Mouse (Mus musculus) forebrain, embryonic 11.5 days (tissue): ENCODE results near the gene Nck2. TPM values are rescaled to one million over a fixed set of nuclear protein-coding genes. Genes with fewer than 3 reads are reported as not detected.

ENCODE experiments used
- ATAC-seq: fragments of 200-750 bp; cut with Nextera tagmentation; replicated peaks from 2 replicates; pipeline ENCODE4 v1.8.0; 2017; ENCODE audit warnings: moderate TSS enrichment; ENCODE audit not compliant: low FRiP score
- DNase-seq: peaks from one replicate; pipeline ENCODE4 v3.0.0-alpha.2; 2017; ENCODE audit warnings: low spot score
- H3K27ac ChIP-seq: fragments of 300-500 bp; sonication (generic); 2 replicates; pipeline ENCODE4 v1.5.1; 2014; ENCODE audit warnings: low read depth, low read length
- H3K27me3 ChIP-seq: fragments of 300-500 bp; sonication (generic); 2 replicates; pipeline ENCODE4 v1.6.1; 2014; ENCODE audit warnings: mild to moderate bottlenecking, low read length, mixed read lengths; ENCODE audit not compliant: control insufficient read depth, insufficient read depth
- H3K36me3 ChIP-seq: fragments of 300-500 bp; sonication (generic); 2 replicates; pipeline ENCODE4 v1.6.1; 2014; ENCODE audit warnings: mild to moderate bottlenecking, low read length, moderate library complexity, mixed read lengths; ENCODE audit not compliant: control insufficient read depth, insufficient read depth
- H3K4me1 ChIP-seq: fragments of 300-500 bp; sonication (generic); replicated peaks from 2 replicates; pipeline ENCODE4 v1.6.1; 2014; ENCODE audit warnings: low read length, mixed read lengths; ENCODE audit not compliant: control insufficient read depth, insufficient read depth
- H3K4me2 ChIP-seq: fragments of 300-500 bp; sonication (generic); 2 replicates; pipeline ENCODE4 v1.6.1; 2014; ENCODE audit warnings: low read depth, mild to moderate bottlenecking, low read length, moderate library complexity, mixed read lengths; ENCODE audit not compliant: severe bottlenecking
- H3K4me3 ChIP-seq: fragments of 300-500 bp; sonication (generic); 2 replicates; pipeline ENCODE4 v1.5.1; 2014; ENCODE audit warnings: low read depth, low read length
- H3K9ac ChIP-seq: fragments of 300-500 bp; sonication (generic); 2 replicates; pipeline ENCODE4 v1.6.1; 2014; ENCODE audit warnings: low read length
- H3K9me3 ChIP-seq: fragments of 300-500 bp; sonication (generic); 2 replicates; pipeline ENCODE4 v1.6.1; 2016; ENCODE audit warnings: low read length, mixed read lengths; ENCODE audit not compliant: control insufficient read depth
- WGBS: fragments of 180-500 bp; shearing (Covaris S2); extraction: QIAGEN DNeasy Blood & Tissue Kit; methylation state at CpG from one replicate; pipeline ENCODE4 v1.1.7; 2014; 5-methylcytosine and 5-hydroxymethylcytosine counted together
- polyA plus RNA-seq: library from polyadenylated mRNA; unstranded; fragments of >200 nt; fragmentation: Nextera tagmentation; extraction: Ambion mirVana; gene quantifications from 2 replicates; pipeline ENCODE4 v1.2.1, GENCODE M21; 2014

Nck2 gene
- polyA plus RNA-seq, 1 experiment from 2014 or later: 37.8 TPM

DNA sequence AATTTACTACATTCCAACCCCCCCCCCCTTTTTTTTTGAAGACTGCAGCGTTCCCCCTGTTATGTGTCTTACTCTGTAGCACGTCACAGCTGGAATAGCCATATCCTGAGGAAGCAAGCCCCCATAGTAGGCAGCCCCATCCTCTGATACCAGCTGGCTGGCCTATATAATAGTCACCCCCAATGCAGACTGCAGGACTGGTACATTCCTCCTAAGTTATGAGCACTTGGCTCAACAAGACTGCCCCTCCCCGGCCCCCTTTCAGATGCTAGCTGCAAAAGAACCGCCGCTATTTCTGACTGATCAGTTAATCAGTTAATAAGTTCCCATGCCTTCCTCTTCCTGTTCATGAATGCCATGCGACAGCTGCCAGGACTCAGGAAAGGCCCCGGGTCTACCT is 23.8 kb downstream of the Nck2 start:
- ATAC-seq: no peak
- H3K4me1 ChIP-seq: no peaks in the 10 kb centered on the region
- H3K27me3 ChIP-seq: no peaks in the 10 kb centered on the region
- no peak overlapping the region for H3K4me3 ChIP-seq
- no peak overlapping the region for H3K4me2 ChIP-seq
- H3K36me3 ChIP-seq: no peaks in the 10 kb centered on the region
- WGBS: 91% methylated on average over 7 of the region's 7 CpGs
- H3K9me3 ChIP-seq: no peaks in the 10 kb centered on the region
- H3K27ac ChIP-seq: no peak overlapping the region
- DNase-seq: no peak
- H3K9ac ChIP-seq: no peak overlapping the region

DNA sequence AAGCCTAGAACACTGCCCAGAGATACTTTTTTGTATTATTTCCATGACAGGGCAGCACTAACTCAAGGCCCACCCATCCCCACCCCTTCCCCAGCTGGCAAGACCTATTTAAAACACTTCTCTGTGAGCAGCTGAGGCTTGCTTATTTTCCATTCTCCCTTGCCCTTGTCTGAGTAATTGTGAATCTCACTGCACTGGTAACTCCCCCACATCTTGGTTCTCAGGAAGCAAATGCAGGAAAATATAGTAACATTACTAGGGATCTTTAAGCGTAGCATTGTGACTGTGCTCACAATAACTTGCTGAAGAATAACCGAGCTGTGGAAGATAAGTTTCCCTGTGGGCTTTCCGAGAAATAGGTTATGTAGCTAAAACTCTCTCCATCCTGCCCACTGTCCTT is 24.6 kb downstream of the Nck2 start:
- 94% methylated on average over 3 of the region's 3 CpGs for WGBS
- H3K27ac ChIP-seq: no peak overlapping the region
- H3K27me3 ChIP-seq: no peaks in the 10 kb centered on the region
- H3K4me3 ChIP-seq: no peak overlapping the region
- no peaks in the 10 kb centered on the region for H3K36me3 ChIP-seq
- no peaks in the 10 kb centered on the region for H3K4me1 ChIP-seq
- no peak for DNase-seq
- no peak for ATAC-seq
- H3K4me2 ChIP-seq: no peak overlapping the region
- no peaks in the 10 kb centered on the region for H3K9me3 ChIP-seq
- no peak overlapping the region for H3K9ac ChIP-seq

DNA sequence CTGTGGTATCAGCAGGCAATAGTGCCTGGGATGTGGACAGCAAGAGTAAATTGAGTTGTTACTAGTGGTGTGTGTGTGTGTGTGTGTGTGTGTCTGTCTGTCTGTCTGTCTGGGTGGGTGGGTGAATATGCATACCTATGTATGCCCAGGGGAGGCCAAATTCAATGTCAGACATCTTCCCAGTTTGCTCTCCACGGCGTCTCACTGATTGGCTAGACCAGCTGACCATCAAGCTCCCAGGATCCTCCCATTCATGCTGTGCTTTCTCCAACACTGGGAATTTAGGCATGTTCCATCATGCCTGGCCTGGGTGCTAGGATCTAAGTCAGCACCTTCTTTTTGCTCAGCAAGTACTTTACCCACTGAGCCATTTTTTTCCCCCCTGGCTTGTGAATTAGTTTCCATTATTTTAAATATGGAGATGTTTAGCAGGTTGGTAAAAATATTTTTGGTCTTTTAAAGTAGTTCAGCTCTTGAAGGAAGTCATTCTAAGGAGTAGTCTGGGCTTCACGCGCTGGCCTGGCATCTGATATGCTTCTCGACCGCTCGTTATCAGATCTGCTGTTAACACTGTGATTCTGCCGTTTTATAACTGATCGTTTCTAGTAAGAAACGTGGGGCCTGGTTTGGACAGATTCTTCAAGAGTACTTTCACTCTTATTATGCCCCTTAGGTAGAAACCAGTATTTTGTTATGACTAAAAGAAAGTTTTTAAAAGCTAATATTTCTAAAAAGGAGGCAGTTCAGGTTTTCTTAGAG is 26.2 kb downstream of the Nck2 start:
- H3K27ac ChIP-seq: no peak overlapping the region
- no peaks in the 10 kb centered on the region for H3K27me3 ChIP-seq
- no peak for DNase-seq
- ATAC-seq: no peak
- H3K4me1 ChIP-seq: no peaks in the 10 kb centered on the region
- no peaks in the 10 kb centered on the region for H3K36me3 ChIP-seq
- no peaks in the 10 kb centered on the region for H3K9me3 ChIP-seq
- no peak overlapping the region for H3K9ac ChIP-seq
- WGBS: 87% methylated on average over 10 of the region's 10 CpGs
- no peak overlapping the region for H3K4me3 ChIP-seq
- H3K4me2 ChIP-seq: no peak overlapping the region

DNA sequence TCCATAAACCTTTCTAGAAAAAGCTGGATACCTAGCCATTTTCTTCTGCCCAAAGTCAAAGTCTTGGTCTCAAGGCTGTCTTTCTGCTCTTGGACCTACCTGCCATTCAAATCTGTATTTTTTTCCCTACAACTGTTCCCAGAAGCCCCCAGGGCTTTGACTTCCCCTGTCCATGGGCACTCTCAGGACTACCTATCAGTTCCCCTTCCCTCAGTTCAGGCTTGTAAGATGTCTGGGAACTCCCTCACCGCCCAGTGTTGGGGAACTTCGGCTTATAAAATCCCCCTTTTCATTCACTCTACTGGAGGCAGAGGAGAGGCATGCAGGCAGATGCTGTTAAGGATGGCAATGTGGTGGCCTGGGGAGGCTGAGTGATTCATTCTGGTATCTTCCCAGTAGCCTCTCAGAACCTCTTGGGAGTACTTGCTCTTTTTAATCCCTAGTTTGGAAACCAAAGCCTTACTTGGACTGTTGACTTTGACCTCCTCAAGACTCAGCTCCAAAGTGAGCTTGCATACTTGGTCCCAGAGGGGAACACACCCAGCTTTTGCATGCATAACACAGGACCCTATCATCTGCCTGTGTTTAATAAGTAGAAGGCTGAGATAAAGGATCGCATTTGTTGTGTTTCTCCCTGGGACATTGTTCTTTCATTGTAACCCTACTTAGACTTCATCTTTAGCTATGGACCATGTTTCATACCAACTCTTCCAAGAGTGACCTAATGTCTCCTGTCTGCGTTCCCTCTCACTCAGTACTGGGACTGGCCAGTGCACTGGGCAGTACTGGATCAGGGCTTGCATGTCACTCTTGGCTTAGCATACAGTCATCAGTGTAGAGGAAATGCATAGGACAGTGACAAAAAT is 27.0 kb downstream of the Nck2 start:
- ATAC-seq (no peak), DNase-seq (no peak)
- Histone ChIP-seq H3K27me3 (no peaks in the 10 kb centered on the region), H3K36me3 (no peaks in the 10 kb centered on the region), H3K4me3 (no peak overlapping the region), H3K9ac (no peak overlapping the region), H3K4me2 (no peak overlapping the region), H3K9me3 (no peaks in the 10 kb centered on the region), H3K4me1 (no peaks in the 10 kb centered on the region), H3K27ac (no peak overlapping the region)
- 90% methylated on average over 4 of the region's 4 CpGs for WGBS

DNA sequence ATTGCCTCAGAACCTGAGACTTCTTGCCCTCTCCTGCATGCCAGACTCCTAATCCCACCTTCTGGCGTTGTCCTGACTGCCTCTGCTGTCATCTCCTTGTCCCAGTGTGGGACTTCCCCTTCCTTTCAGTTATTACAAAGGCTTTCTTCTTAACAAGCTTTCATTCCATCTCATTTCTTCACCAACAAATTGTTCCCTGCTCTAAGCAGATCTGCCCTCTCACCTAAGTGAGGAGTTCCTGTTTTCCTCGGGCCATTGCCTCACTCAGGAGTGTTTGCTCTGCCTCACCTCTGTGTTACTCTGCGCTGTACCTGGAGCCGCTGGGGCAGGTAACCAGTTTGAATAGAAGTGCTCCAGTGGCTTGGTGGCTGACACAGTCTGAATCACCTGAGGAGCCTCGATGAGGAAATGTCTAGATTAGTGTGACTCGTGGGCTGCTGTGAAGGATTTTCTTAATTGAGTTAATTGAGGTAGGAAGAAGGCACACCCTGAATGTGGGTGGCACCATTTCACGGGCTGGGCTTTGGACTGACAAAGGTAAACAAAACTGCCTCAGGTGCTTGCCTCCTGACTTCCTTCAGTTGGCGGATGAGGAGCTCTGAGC is 27.8 kb downstream of the Nck2 start:
- H3K36me3 ChIP-seq: no peaks in the 10 kb centered on the region
- H3K4me1 ChIP-seq: no peaks in the 10 kb centered on the region
- WGBS: 71% methylated on average over 8 of the region's 8 CpGs
- no peaks in the 10 kb centered on the region for H3K27me3 ChIP-seq
- H3K27ac ChIP-seq: no peak overlapping the region
- no peak overlapping the region for H3K4me2 ChIP-seq
- H3K9me3 ChIP-seq: no peaks in the 10 kb centered on the region
- no peak overlapping the region for H3K9ac ChIP-seq
- no peak for DNase-seq
- H3K4me3 ChIP-seq: no peak overlapping the region
- ATAC-seq: no peak

DNA sequence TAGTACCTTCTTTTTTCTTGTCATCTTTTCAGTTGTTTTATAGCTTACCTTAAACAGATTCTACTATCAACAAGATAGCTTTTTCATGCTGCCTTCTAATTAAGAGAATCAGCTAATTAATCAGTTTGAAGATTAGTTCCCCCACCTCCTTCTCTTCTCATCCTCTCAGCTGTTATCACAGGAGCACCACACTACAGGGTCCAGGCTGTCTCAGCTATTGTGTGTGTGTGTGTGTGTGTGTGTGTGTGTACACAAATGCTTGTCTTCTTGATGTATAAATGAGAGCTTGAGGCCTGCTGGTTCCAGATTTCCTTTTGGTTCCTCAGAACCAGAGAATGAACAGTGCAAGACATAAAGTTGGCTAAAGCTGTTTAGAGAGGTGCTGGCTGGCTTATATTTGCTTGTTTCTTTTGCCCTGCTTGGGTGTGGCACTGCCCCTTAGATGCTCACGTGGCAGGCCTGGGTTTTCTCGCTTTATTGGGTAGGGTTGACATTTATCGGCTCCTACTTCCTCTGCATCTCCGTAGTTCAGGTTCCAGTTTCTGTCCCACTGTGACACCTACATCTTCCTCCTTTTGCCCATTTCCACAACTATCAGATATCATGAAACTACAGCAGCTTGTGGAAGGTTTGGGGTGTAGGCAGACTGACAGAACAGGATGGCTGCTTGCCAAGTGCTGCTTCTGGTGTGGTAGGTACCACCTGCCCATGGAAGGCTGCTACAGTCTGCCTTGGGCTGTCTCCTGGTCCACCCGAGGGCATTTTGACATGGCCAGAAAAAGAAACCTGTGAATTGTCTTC is 29.6 kb downstream of the Nck2 start:
- H3K4me1 ChIP-seq: no peaks in the 10 kb centered on the region
- no peak overlapping the region for H3K27ac ChIP-seq
- no peak overlapping the region for H3K9ac ChIP-seq
- no peak overlapping the region for H3K4me2 ChIP-seq
- DNase-seq: no peak
- no peak overlapping the region for H3K4me3 ChIP-seq
- ATAC-seq: no peak
- no peaks in the 10 kb centered on the region for H3K9me3 ChIP-seq
- H3K27me3 ChIP-seq: no peaks in the 10 kb centered on the region
- no peaks in the 10 kb centered on the region for H3K36me3 ChIP-seq
- 90% methylated on average over 5 of the region's 5 CpGs for WGBS

DNA sequence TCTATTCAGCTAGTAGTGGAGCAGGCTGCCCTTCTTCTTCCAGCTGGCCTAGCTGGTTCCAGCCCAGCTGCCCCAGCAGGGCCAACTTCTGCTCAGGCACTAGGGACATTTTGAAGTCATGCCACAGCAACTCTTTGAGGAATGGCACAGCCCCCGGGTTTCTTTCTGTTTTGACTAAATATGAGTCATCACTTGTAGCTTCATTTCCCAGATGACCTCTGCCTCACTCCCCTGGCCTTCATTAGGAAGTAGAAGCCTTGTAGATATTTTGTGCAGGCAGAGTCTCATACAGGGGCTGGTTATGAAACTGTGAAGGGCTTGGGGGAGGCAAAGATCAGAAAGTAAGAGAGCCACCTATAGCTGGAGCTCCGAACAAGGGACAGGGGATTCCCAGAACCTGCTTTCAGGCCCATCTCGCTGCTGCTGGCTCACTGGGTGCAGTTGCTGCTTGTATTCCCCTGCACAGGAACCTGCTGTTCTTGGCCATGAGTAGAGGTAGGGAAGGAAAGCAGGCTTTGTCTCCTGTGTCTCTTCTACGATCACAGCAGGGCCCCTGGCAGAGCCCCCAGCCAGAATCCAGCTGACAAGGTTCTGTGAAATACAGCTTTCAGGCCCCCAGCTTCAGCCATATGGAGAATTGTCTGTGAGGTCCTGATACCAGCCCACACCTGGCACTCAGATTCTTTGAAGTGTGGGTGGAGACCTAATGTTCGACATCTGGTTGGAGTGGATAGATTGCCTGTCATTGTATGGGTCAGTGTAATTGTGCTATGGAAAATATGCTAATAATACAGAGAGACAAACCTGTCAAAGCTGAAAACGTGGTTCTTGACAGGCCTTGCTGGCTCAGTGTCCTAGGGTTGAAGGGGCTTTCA is 30.4 kb downstream of the Nck2 start:
- no peak overlapping the region for H3K9ac ChIP-seq
- no peak overlapping the region for H3K4me3 ChIP-seq
- DNase-seq (no peak), ATAC-seq (no peak)
- H3K4me1 ChIP-seq: no peaks in the 10 kb centered on the region
- no peaks in the 10 kb centered on the region for H3K36me3 ChIP-seq
- no peak overlapping the region for H3K27ac ChIP-seq
- 81% methylated on average over 6 of the region's 6 CpGs for WGBS
- no peaks in the 10 kb centered on the region for H3K9me3 ChIP-seq
- no peaks in the 10 kb centered on the region for H3K27me3 ChIP-seq
- H3K4me2 ChIP-seq: no peak overlapping the region
